Mouse (Mus musculus) olfactory bulb, adult 2 months (tissue): ENCODE results near the gene Tmem189. TPM values are rescaled to one million over a fixed set of nuclear protein-coding genes. Genes with fewer than 3 reads are reported as not detected.

ENCODE experiments used
- H3K27ac ChIP-seq: fragments of 200-500 bp; 2 replicates; pipeline ENCODE4 v1.5.1; 2012; ENCODE audit warnings: low read depth, low read length; ENCODE audit not compliant: insufficient read depth
- H3K4me1 ChIP-seq: fragments of 200-500 bp; 2 replicates; pipeline ENCODE4 v1.6.1; 2012; ENCODE audit warnings: low read length; ENCODE audit not compliant: control insufficient read depth, insufficient read depth
- H3K4me3 ChIP-seq: fragments of 200-500 bp; 2 replicates; pipeline ENCODE4 v1.5.1; 2012; ENCODE audit warnings: mild to moderate bottlenecking, low read depth, low read length, moderate library complexity; ENCODE audit not compliant: insufficient read depth
- CTCF ChIP-seq: fragments of 200-500 bp; IDR thresholded peaks from 2 replicates; pipeline ENCODE4 v1.5.1; 2012; ENCODE audit warnings: low read depth, mild to moderate bottlenecking, low read length, moderate library complexity; ENCODE audit not compliant: insufficient read depth
- POLR2A ChIP-seq: fragments of 200-500 bp; IDR thresholded peaks from 2 replicates; pipeline ENCODE4 v1.6.1; 2012; ENCODE audit warnings: mild to moderate bottlenecking, low read depth, low read length, moderate library complexity; ENCODE audit not compliant: insufficient read depth
- WGBS: fragments of 180-500 bp; shearing (Covaris S2); methylation state at CpG from one replicate; pipeline ENCODE4 v1.1.7; 2018; 5-methylcytosine and 5-hydroxymethylcytosine counted together
- polyA plus RNA-seq: library from polyadenylated mRNA; stranded (reverse); fragments of >200 nt; gene quantifications from 2 replicates; pipeline ENCODE4 v1.2.4, GENCODE M21; 2012; ENCODE audit warnings: low replicate concordance; ENCODE audit not compliant: missing spikeins, insufficient read depth, insufficient read length

The Tmem189 gene
- polyA plus RNA-seq, 1 experiment = 167 TPM

- WGBS = 63% methylated on average over 27 of the region's 27 CpGs
- Histone ChIP-seq H3K4me1 (peaks cover 44% of the 10 kb centered on the region), H3K27ac (no peak overlapping the region), H3K4me3 (no peak overlapping the region)
- TF ChIP-seq CTCF = no peak
Observed at GRCm38 (mm10) chr2:167596726-167597491, 92.7 kb downstream of the Tmem189 start.

GRCm38 (mm10) chr2:167596262-167596661 lies 93.4 kb downstream of the Tmem189 start:
- Histone ChIP-seq H3K27ac (no peak overlapping the region), H3K4me3 (no peak overlapping the region), H3K4me1 (peaks cover 44% of the 10 kb centered on the region)
- TF ChIP-seq POLR2A (no peak), CTCF (no peak)
- WGBS = 72% methylated on average over 4 of the region's 4 CpGs

GRCm38 (mm10) chr2:167595761-167596171 lies 93.9 kb downstream of the Tmem189 start:
- H3K27ac ChIP-seq = no peak overlapping the region
- WGBS = 81% methylated on average over 14 of the region's 14 CpGs
- no peak for TF ChIP-seq POLR2A
- no peak for TF ChIP-seq CTCF
- H3K4me1 ChIP-seq = peaks cover 44% of the 10 kb centered on the region
- no peak overlapping the region for H3K4me3 ChIP-seq

GRCm38 (mm10) chr2:167594444-167594934 lies 95.1 kb downstream of the Tmem189 start:
- WGBS = 13% methylated on average over 10 of the region's 10 CpGs
- Histone ChIP-seq H3K4me3 (no peak overlapping the region), H3K27ac (peak overlapping the region; percentile 70), H3K4me1 (peaks cover 44% of the 10 kb centered on the region)
- no peak for TF ChIP-seq POLR2A
- no peak for TF ChIP-seq CTCF

GRCm38 (mm10) chr2:167593551-167594250 lies 95.9 kb downstream of the Tmem189 start:
- 86% methylated on average over 4 of the region's 4 CpGs for WGBS
- H3K4me1 ChIP-seq = peaks cover 49% of the 10 kb centered on the region
- TF ChIP-seq CTCF = no peak
- TF ChIP-seq POLR2A = no peak
- peak overlapping the region; percentile 70 for H3K27ac ChIP-seq
- H3K4me3 ChIP-seq = no peak overlapping the region

Other genes with a start within 250 kb of the Tmem189 start
- gene Rnf114, start 197.2 kb downstream of the Tmem189 start, polyA plus RNA-seq = not detected in 2 replicates
- not detected in 2 replicates for gene Spata2, start 196.9 kb downstream of the Tmem189 start, polyA plus RNA-seq
- gene Snai1, start 151.6 kb downstream of the Tmem189 start, polyA plus RNA-seq = not detected in 2 replicates
- gene Ube2v1, start 57.7 kb downstream of the Tmem189 start, polyA plus RNA-seq = not detected in 2 replicates
- gene Gm20431, start 28.3 kb downstream of the Tmem189 start, polyA plus RNA-seq = not detected in 2 replicates
- gene Cebpb, start 907 bp downstream of the Tmem189 start, polyA plus RNA-seq = not detected in 2 replicates
- not detected in 2 replicates for gene Ptpn1, start 242.2 kb upstream of the Tmem189 start, polyA plus RNA-seq